Mouse (Mus musculus): ENCODE data around the gene Neurl1a.
"Not testable (repeated sequence)": the region's sequence is repeated elsewhere in the genome, so short reads cannot be mapped to it uniquely, and the experiment has no call there.

The Neurl1a gene

DNA sequence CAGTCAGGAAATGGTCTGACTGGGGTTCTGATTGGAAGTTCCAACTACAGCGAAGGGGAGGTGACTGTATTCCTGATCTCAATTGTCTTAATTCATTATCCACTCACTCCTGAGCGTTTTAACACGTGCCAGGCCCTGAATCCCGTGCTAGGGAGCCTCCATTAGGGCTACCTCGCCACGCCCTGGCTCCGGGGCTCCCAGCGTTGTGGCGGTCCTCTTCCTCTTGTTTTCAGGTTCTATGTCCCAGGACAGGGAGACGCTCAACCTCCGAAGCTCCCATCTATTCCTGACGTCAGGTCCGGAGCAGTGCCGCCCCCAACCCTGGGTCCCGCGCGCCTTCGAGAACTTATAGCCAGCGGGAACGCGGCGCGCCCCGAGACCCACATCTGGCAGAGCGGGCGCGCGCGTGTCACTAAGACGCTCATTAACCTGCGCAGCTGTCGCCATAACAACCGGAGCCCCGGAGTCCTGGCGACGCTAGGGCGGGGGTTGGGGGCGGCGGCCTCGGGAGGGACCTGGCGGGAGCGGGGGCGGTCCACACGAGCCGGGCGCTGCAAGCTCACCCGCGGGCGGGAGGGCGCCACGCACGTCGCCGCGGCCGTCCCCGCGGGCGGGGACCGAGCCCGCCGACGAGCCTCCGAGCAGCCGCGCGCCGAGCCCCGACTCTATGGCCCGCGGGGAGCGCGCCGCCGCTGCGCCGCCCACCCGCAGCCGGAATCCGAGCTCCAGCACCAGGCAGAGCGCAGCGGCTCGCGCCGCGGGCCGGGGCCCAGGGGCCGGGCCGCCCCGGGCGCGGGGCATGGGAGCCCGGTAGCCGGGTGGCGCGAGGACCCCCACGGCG lies at the start of gene Neurl1a:
Gene Neurl1a (plus strand): TSS at position 390 of the 841 bp plus-strand sequence.
- DNase-seq (ENCODE audit: low spot score in 2 of 2), result peak in 1 of 2 experiments; percentile 56

DNA sequence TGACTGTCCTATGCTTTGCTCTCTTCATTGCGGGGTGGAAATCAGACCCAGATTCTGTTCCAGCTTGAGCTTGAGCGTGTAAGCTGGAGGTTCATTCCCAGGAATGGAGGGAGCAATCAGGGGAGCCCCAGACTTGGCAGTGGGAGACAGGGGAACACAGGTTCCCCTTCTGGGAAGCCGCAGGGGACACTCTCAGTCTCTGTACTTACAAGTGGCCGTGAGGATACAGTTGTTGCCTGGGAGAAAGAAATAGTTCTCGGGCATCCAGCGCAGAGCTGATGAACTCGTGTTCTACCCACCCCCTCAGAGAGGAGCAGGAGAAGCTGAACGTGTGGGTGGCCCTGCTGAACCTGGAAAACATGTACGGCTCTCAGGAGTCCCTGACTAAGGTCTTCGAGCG lies 49.8 kb upstream of the Neurl1a start:
- no peak for DNase-seq (ENCODE audit: low spot score in 2 of 2)

DNA sequence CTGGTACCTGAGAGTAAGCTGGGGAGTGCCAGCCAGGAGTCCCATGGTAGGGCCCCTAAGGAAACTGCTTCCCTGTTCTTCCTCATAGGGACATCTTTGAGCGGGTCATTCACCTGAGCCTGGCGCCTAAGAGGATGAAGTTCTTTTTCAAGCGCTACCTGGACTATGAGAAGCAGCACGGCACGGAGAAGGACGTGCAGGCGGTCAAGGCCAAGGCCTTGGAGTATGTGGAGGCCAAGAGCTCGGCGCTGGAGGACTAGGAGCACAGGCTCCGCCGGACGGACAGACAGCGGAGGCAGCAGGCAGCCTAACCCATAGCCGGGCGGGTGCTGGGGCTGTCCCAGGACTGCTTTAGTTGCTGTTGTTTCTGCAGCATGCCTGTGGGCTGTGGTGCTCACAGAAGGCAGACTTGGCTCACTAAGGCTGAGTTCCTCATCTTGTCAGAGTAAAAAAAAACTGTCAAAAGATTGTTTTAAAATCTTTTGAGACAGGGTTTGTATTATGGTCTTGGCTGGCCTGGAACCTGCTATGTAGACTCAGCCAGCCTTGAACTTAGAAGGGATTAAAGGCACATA lies 48.0 kb upstream of the Neurl1a start:
- DNase-seq (ENCODE audit: low spot score in 2 of 2), result no peak

DNA sequence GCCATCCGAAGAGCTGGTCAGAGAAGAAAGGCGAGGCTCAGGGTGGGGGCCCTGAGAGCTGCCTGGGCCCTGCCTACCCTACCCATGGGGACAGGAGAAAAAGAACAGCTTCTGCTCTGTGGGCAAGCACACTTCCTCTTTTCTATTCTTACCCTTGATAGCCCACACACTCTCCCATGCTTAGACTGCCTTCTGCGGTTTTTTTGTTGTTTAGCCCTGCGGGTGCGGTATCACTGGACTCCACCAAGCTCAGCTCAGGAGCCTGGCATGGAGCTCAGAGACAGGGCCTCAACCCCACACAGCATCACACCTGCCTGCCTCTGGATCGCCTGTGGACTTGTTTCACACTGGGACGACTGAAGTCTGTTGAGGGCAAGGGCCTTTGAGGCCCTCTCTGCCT lies 45.5 kb upstream of the Neurl1a start:
- DNase-seq (ENCODE audit: low spot score in 2 of 2), result no peak

DNA sequence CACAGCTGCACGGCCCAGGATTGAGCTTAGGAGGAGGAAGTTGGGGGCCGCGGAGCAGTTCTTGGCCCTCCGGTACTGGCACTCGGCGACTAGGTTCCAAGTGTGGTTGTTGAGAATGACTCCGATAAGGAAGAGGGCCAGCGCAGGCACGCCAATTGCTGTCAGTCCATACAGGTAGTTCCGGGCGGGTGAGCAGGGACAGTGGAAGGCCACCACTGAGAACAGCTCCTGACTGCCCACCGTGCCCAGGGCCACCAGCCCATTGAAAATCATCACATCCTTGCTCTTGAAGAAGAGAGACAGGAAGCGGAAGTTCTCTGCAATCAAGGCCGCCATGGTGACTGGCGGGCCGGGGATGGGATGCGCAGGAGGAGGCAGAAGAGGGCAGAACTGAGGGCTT lies 43.1 kb upstream of the Neurl1a start:
- DNase-seq (ENCODE audit: low spot score in 2 of 2), result no peak

DNA sequence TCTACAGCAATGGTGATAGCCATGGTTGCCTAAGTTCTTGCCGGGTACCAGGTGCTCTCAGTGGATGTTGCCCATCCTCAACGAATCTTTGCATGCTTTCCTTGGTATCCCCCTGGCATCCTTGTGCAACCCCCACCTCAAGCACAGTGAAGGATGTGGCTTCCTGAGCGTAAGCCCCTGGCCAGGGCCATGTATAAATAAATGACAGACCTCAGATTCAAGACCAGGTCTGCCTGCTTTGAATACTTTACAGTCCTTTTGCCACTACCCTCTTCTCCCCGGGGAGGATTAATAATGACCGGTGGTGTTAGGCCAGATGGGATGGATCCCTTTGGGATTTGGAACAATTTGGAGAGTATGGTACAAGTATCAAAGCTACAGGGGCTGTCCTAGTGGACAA lies 42.5 kb upstream of the Neurl1a start:
- DNase-seq (ENCODE audit: low spot score in 2 of 2), result no peak

DNA sequence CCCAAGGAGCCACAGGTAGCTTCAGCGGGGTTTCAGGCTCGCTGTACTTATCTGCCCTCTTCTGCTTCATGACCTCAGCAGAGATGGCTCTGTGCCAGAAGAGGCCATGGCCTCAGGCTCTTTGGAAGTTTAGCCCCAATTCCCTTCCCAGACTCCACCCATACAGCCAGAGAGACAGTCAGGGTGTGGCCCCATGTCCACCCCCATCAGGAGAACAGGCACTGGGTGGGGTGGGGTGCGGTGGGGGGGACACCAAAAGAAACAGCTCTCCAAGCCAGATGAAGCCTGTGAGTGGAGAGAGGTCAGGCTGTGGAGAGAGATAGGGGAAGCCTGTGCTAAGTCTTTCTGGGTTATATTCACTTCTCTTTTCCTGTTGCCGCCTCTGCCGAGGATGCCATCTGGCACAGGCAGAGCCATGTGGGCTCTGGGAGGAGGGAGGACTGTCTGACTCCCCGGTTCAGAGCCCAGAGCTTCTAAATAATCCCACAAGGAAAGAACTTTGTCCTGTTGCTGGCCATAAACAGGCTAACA lies 41.5 kb upstream of the Neurl1a start:
- DNase-seq (ENCODE audit: low spot score in 2 of 2), result no peak

DNA sequence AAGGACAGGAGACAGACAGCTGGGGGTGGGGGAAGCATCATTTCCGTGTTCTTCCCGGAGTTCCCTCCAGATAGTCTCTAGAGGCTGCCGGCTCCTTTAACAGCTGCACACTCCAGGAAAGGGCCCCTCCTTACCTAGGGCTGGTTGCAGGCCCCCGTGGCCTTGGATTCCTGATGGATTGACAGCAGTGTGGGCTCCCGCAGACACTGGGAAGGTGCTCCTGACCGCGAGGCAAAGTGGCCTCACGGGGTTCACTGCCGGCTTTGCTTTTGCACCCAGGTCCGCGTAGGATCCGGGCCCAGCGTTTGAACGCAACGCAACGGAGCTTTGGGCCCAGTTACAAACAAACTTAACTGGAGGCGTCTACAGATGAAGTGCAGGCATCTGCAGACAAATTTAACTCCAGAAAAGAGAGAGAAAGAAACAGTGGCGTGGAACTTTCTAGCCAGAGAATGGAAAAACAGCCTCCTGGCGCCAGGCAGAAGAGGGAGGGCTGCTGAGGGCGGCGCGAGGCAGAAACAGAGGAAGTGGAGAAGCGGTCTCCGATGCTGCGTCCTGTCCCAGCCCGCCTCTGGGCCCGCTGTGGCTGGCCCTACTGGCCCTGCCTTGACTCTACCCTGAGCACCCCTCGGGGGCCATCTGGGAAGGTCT lies 40.7 kb upstream of the Neurl1a start, which contains the start of gene Calhm2:
Gene Calhm2 (minus strand): TSS at position 524 of the 651 bp plus-strand sequence.
- no peak for DNase-seq (ENCODE audit: low spot score in 2 of 2)

DNA sequence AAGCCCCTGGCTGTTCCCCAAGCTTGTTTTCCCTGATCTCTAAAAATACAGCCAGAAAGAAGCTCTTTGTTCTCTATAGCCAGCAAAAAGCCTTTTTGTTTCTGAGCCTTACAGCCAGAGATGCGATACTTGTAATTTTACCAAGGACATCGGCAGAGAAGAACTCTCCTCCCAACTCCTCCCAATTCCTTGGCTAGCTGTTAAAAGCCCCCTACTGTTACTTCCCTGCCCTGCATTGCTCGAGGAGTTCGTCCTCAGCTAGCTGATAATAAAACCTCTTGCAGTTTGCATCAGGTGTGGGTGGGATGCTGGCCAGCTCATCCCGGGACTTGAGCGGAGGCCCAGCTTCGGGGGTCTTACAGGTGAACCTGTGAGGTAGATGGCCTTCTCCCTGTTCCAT lies 39.0 kb upstream of the Neurl1a start:
- not testable (repeated sequence) for DNase-seq (ENCODE audit: low spot score in 2 of 2)

DNA sequence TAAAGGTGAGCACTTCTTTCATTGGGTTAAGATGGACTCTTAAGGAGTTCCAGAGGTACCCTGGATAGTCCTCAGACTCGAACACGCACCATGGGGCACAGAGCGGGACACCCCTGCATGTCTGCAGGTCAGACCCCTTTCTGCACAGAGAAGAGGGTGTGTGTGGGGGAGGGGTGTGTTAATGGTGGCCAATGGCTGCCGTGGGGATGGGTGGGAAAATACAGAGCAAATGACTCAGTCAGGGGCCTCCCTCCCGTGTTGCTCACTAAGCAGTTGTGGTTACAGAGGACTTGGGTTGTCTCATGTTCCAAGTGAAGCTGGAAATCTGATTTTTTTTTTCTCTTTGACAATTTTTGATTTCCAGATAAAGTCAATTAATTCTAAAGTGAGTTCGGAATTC lies 36.2 kb upstream of the Neurl1a start:
- no peak for DNase-seq (ENCODE audit: low spot score in 2 of 2)

DNA sequence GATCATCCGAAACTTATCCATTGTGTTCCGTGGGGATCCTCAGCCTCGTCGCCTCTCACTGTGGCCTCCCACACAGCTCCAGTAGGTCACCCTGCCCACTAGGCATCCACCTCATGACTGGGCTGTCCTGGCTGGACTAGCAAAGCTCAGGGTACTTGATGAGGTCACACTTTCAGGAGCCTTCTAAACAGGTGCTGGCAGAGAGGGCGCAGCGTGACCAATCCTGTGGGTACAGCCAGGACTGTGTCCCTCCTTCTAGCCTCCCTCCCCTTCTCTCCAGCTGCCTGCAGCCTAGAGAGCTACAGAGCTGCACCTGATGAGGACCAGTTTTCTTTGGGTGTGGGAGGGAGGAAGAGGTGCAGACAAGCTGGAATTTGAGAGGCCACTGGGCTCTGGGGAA lies 34.5 kb upstream of the Neurl1a start, which contains the start of gene Calhm1:
Gene Calhm1 (minus strand): TSS at position 101 of the 400 bp plus-strand sequence.
- no peak for DNase-seq (ENCODE audit: low spot score in 2 of 2)

DNA sequence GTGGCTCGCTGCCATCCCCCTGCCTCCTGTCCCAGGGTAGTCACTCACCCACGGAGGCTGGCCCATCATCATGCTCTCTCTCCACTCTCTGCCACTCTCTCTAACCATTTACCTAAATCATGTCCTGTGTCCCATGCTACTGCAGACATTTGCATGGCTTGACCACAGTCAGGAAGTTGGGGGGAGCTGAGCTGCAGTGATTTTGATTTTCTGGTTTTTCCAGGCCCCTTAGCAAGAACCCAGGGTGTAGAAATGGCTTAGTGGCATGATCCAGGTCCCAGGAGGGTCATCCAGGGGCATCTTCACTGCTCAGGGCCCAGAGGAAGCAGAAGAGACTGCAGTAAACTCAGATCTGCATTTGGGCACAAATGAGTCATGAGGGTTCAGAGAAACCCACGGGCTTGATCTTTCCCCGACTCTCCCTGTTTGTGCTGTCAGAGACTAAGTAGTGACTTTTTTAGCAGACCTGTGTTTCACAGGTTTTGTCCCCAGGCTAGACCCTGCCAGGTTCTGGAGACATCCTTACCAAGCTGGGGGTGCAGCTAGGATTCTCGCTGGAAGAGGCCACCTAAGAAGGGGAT lies 30.3 kb upstream of the Neurl1a start:
- no peak for DNase-seq (ENCODE audit: low spot score in 2 of 2)

DNA sequence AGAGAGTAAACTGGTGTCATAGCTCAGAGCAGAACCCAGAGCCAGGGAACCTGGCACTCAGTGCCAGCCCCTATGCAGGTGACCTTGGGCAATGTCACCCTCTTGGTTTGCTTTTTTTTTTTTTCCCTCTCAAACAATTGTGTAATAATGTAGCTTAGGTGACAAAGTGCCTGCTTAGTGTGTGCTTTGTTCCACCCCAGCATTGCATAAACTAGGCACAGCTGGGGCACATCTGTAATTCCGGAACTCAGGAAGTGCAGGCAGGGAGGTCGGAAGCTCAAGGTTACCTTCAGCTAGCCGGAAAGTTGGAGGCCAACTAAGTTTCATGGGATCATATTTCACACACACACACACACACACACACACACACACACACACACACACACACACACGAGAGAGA lies 28.8 kb upstream of the Neurl1a start:
- DNase-seq (ENCODE audit: low spot score in 2 of 2), result no peak

DNA sequence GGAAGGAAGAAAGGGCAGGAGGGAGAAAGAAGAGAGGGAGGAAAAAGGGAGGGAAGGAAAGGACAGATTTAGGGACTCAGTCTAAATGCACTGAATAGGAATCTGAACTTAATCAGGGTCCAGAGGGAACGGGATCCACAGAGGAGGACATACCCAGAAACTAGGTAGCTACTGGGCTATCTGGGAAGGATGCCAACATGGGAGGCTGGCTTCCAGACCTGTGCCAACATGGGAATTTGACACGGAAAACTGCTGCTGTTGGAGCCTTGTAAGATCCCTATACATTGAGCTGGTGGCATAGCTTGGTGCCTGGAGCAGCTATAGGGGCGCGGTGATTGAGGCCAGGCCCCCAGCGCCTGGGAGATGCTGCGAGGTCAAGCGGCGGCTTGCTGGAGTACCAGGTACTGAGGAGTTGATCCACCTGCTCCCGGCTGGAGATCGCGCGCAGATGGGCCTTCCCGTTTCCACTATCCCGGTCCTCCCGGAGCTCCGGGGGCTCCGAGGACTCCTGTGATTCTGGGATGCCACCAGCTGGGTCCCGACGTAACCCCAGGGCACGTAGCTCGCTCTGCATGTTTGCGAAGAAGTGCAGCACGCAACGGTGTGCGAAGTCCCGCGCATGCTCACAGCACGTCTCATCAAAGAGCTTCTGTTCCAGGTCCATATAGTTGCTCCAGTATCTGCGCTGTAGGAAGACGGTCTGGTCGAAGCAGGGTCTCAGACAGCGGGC lies 27.1 kb upstream of the Neurl1a start:
- DNase-seq (ENCODE audit: low spot score in 2 of 2), result no peak

DNA sequence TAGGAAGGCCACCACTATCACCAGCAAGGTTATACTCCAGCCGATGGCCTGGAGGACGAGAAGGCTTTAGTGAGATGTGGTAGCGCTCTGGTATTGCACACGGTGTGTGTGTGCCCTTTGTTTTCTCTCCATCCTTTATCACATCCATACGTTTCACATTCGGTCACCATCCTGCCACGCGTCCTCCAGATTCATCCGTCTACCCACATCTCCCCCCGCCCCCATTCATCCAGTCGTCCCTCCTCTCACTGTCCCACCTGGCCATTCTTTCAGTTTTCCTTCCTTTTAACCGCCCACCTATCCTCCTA lies 26.6 kb upstream of the Neurl1a start:
- no peak for DNase-seq (ENCODE audit: low spot score in 2 of 2)

DNA sequence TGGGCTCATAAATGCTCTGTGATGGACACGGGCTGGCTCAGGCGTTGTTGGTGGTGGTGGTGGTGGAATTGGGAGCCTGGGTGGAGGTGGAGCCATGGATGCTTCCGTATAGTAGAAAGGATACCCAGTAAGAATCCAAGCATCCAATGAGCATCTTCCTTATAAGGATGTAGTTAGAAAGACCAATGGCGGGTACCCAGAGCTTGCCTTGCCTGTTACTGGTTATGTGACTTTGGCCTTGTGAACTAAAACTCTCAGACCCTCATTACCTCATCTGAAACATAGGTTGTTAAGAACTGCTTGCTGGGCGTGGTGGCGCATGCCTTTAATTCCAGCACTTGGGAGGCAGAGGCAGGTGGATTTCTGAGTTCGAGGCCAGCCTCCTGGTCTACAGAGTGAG lies 24.9 kb upstream of the Neurl1a start:
- no peak for DNase-seq (ENCODE audit: low spot score in 2 of 2)

DNA sequence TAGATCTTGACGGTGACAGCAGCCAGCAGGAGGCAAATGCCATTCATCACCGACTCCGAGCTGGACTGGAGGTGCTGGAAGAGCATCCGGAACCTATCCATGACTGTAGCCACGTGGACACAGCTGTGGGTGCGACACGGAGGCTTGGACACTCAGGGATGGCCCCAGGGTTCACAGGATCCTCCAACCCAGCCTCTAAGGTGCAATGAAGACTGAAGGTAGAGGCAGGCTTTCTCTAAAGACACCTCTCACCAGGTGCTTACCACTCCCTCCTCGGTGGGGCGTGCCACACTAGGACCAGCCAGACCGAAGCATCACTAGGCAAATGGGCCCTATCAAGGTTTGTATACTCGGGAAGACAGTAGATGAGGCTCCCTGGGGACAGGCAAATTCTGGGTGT lies 21.0 kb upstream of the Neurl1a start, which contains the start of gene Calhm3:
Gene Calhm3 (minus strand): TSS at position 101 of the 400 bp plus-strand sequence.
- DNase-seq (ENCODE audit: low spot score in 2 of 2), result no peak

DNA sequence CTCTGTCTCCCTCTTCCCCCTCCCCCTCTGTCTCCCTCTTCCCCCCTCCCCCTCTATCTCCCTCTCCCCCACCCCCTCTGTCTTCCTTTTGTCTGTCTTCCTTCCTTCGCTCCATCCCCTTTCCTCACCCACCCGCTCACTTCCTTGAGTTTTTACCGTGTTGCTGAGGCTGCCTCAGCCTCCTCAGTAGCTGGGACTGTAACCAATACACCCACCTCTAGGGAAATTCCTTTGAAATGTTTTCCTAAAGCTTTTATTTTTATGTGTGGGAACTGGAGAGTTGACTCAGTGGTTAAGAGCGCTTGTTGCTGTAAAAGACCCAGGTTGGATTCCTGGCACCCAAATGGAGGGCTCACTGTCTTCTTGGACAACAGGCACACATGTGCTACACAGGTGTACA lies 17.0 kb upstream of the Neurl1a start:
- no peak for DNase-seq (ENCODE audit: low spot score in 2 of 2)

DNA sequence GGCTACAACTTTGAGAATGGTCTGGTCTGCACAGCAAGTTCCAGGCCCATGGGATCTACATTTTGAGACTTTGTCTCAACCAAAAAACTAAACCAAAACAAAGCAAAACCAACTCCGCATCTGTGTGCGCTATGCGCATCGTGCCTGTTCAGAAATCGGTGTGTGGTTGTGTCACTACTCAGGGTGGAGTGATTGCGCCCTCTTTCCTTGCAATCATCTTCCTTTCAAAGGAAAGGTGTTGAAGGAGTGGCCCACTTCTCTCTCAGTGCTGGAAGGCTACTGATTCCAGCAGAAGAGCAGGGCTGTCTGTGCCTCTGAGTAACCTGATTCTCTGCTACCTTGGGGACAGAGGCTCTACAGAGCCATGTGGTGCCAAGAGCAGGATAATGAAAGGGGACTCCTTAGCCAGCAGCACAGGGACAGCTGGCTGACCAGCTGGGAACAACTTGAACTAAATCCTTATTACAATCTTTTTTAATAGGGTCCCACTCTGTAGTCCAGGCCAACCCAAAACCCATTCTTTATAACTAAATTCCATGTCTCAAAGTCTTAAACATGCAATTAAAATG lies 15.4 kb upstream of the Neurl1a start:
- DNase-seq (ENCODE audit: low spot score in 2 of 2), result no peak

DNA sequence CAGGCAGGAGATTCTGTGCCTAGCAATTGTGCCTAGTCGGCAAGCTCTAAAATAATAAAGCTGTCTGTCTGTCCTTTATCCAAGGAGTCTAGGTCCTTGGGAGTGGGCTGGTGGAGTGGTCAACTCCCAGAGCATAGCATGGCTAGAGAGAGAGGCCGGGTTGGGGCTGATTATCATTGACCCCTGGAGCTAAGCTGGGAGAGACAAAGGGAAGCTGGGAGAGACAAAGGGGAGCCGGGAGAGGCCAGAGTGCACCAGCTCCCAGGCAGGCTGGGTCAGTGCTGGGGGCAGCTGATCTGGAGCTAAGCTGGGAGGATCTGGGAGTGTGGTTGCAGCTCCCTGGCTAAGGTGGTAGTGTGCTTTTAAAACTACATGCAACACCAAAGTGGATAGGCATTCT lies 11.9 kb upstream of the Neurl1a start:
- no peak for DNase-seq (ENCODE audit: low spot score in 2 of 2)

DNA sequence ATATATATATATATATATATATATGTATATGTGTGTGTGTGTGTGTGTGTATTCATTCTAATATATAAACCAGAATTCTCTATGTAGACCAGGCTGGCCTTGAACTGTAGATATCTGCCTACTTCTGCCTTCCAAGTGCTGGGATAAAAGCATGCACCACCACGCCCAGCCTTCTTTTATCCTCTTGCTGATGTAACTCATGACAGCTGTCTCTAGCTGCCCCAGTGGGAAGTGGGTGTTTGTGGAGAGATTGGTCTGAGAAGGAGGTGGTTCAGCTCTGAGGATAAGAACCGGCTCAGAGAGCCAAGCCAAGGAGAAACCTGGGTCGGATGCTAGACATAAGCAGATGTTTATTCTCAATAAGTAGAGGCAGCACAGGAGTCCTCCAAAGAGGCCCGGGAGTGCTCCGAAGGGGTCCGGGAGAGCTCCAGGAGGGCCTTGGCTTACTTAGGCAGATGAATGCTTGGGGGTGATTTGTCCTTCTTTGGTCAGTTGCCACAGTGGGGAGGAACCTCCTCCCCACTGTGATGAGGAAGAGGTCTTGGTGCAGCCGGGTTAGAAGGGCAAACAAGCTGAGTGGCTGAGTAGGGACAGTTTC lies 10.9 kb upstream of the Neurl1a start:
- no peak for DNase-seq (ENCODE audit: low spot score in 2 of 2)
